Mouse (Mus musculus): Measurements from ENCODE around the gene Ccdc117.
"Not testable (repeated sequence)": the region's sequence is repeated elsewhere in the genome, so short reads cannot be mapped to it uniquely, and the experiment has no call there.

The Ccdc117 gene

GRCm38 (mm10) chr11:5541799-5542481 lies at the start of gene Ccdc117:
Gene Ccdc117 (minus strand): TSS chr11:5542187.
- in situ Hi-C loops (cut with MboI, MseI) = no loop called here

GRCm38 (mm10) chr11:5575046-5575445 lies 33.1 kb upstream of the Ccdc117 start:
- in situ Hi-C loops (cut with MboI, MseI) = no loop called here

GRCm38 (mm10) chr11:5573821-5574220 lies 31.8 kb upstream of the Ccdc117 start:
- in situ Hi-C loops (cut with MboI, MseI) = no loop called here

GRCm38 (mm10) chr11:5571856-5572255 lies 29.9 kb upstream of the Ccdc117 start:
- in situ Hi-C loops (cut with MboI, MseI) = no loop called here

GRCm38 (mm10) chr11:5569474-5569873 lies 27.5 kb upstream of the Ccdc117 start, which contains the start of gene Ankrd36:
Gene Ankrd36 (plus strand): TSS chr11:5569684.
- in situ Hi-C loops (cut with MboI, MseI) = no loop called here

- in situ Hi-C loops (cut with MboI, MseI) = no loop called here
Observed at GRCm38 (mm10) chr11:5568082-5568481, 26.1 kb upstream of the Ccdc117 start.

- in situ Hi-C loops (cut with MboI, MseI) = no loop called here
Observed at GRCm38 (mm10) chr11:5567654-5568053, 25.7 kb upstream of the Ccdc117 start.

- in situ Hi-C loops (cut with MboI, MseI) = no loop called here
Observed at GRCm38 (mm10) chr11:5566506-5566905, 24.5 kb upstream of the Ccdc117 start.

GRCm38 (mm10) chr11:5565596-5565995 lies 23.6 kb upstream of the Ccdc117 start:
- in situ Hi-C loops (cut with MboI, MseI) = no loop called here

GRCm38 (mm10) chr11:5563898-5564297 lies 21.9 kb upstream of the Ccdc117 start:
- in situ Hi-C loops (cut with MboI, MseI) = no loop called here

GRCm38 (mm10) chr11:5562625-5563268 lies 20.8 kb upstream of the Ccdc117 start:
- in situ Hi-C loops (cut with MboI, MseI) = no loop called here

GRCm38 (mm10) chr11:5560273-5560672 lies 18.3 kb upstream of the Ccdc117 start:
- in situ Hi-C loops (cut with MboI, MseI) = no loop called here

GRCm38 (mm10) chr11:5551931-5552330 lies 9.9 kb upstream of the Ccdc117 start:
- in situ Hi-C loops (cut with MboI, MseI) = no loop called here

- in situ Hi-C loops (cut with MboI, MseI) = no loop called here
Observed at GRCm38 (mm10) chr11:5551430-5551829, 9.4 kb upstream of the Ccdc117 start.

- in situ Hi-C loops (cut with MboI, MseI) = loop anchor here in 1 of 2 experiments (5.0 kb wide), 1 partner anchor 64 kb away; no protein-coding TSS in a partner anchor
Observed at GRCm38 (mm10) chr11:5546693-5547092, 4.7 kb upstream of the Ccdc117 start.

- in situ Hi-C loops (cut with MboI, MseI) = loop anchor here in 1 of 2 experiments (5.0 kb wide), 1 partner anchor 63 kb away; no protein-coding TSS in a partner anchor
Observed at GRCm38 (mm10) chr11:5545457-5545856, 3.5 kb upstream of the Ccdc117 start.

GRCm38 (mm10) chr11:5544709-5545108 lies 2.7 kb upstream of the Ccdc117 start:
- in situ Hi-C loops (cut with MboI, MseI) = loop anchor here in 1 of 2 experiments (5.0 kb wide), 1 partner anchor 62 kb away; no protein-coding TSS in a partner anchor

GRCm38 (mm10) chr11:5543281-5543680 lies 1.3 kb upstream of the Ccdc117 start:
- in situ Hi-C loops (cut with MboI, MseI) = no loop called here

GRCm38 (mm10) chr11:5542482-5543185 lies 647 bp upstream of the Ccdc117 start:
- in situ Hi-C loops (cut with MboI, MseI) = no loop called here

GRCm38 (mm10) chr11:5541230-5541798 lies 673 bp downstream of the Ccdc117 start:
- in situ Hi-C loops (cut with MboI, MseI) = no loop called here

GRCm38 (mm10) chr11:5540331-5540730 lies 1.7 kb downstream of the Ccdc117 start:
- in situ Hi-C loops (cut with MboI, MseI) = no loop called here

- in situ Hi-C loops (cut with MboI, MseI) = not testable (repeated sequence)
Observed at GRCm38 (mm10) chr11:5537454-5537853, 4.5 kb downstream of the Ccdc117 start.

Data from T-helper 17 cell (primary cell).